Mouse (Mus musculus): Measurements from ENCODE around the gene Olfr231.

The Olfr231 gene

GRCm38 (mm10) chr1:174121062-174121461, at the start of gene Olfr231:
TSS of gene Olfr231 (minus strand) at chr1:174121162.
- DNase-seq: no peak

GRCm38 (mm10) chr1:174169024-174169423, 48.1 kb upstream of the Olfr231 start:
- no peak for DNase-seq

- no peak for DNase-seq
Observed at GRCm38 (mm10) chr1:174159095-174159494, 38.1 kb upstream of the Olfr231 start.

- no peak for DNase-seq
Observed at GRCm38 (mm10) chr1:174158512-174158911, 37.5 kb upstream of the Olfr231 start.

GRCm38 (mm10) chr1:174157622-174158021, 36.7 kb upstream of the Olfr231 start:
- DNase-seq: no peak

- DNase-seq: no peak
Observed at GRCm38 (mm10) chr1:174155333-174155732, 34.4 kb upstream of the Olfr231 start, which contains the start of gene Olfr420. TSS of gene Olfr420 (plus strand) at chr1:174155633.

GRCm38 (mm10) chr1:174149289-174149688, 28.3 kb upstream of the Olfr231 start:
- no peak for DNase-seq

- no peak for DNase-seq
Observed at GRCm38 (mm10) chr1:174146696-174147095, 25.7 kb upstream of the Olfr231 start.

GRCm38 (mm10) chr1:174141384-174141783, 20.4 kb upstream of the Olfr231 start:
- peak; percentile 5 to 11 for DNase-seq

- no peak for DNase-seq
Observed at GRCm38 (mm10) chr1:174131999-174132398, 11.0 kb upstream of the Olfr231 start.

GRCm38 (mm10) chr1:174131217-174131616, 10.3 kb upstream of the Olfr231 start, which contains the start of gene Olfr424:
TSS of gene Olfr424 (plus strand) at chr1:174131517.
- no peak for DNase-seq

- no peak for DNase-seq
Observed at GRCm38 (mm10) chr1:174103735-174104134, 17.2 kb downstream of the Olfr231 start.

- DNase-seq: no peak
Observed at GRCm38 (mm10) chr1:174096591-174096990, 24.4 kb downstream of the Olfr231 start, which contains the start of gene Olfr427. TSS of gene Olfr427 (plus strand) at chr1:174096891.

GRCm38 (mm10) chr1:174084031-174084430, 36.9 kb downstream of the Olfr231 start, which contains the start of gene Olfr429:
TSS of gene Olfr429 (plus strand) at chr1:174084331.
- no peak for DNase-seq

GRCm38 (mm10) chr1:174066305-174066704, 54.7 kb downstream of the Olfr231 start, which contains the start of gene Olfr430:
TSS of gene Olfr430 (plus strand) at chr1:174066605.
- no peak for DNase-seq

Data from B cell, adult 2 months (primary cell).